Mouse (Mus musculus) forelimb bud, embryonic 11.5 days (tissue): ENCODE measurements around the gene Sgms1.

ENCODE experiments used
- DNase-seq: peaks from one replicate; pipeline ENCODE4 v3.0.0-alpha.2; 2012; ENCODE audit warnings: low read depth, low spot score

The Sgms1 gene

DNA sequence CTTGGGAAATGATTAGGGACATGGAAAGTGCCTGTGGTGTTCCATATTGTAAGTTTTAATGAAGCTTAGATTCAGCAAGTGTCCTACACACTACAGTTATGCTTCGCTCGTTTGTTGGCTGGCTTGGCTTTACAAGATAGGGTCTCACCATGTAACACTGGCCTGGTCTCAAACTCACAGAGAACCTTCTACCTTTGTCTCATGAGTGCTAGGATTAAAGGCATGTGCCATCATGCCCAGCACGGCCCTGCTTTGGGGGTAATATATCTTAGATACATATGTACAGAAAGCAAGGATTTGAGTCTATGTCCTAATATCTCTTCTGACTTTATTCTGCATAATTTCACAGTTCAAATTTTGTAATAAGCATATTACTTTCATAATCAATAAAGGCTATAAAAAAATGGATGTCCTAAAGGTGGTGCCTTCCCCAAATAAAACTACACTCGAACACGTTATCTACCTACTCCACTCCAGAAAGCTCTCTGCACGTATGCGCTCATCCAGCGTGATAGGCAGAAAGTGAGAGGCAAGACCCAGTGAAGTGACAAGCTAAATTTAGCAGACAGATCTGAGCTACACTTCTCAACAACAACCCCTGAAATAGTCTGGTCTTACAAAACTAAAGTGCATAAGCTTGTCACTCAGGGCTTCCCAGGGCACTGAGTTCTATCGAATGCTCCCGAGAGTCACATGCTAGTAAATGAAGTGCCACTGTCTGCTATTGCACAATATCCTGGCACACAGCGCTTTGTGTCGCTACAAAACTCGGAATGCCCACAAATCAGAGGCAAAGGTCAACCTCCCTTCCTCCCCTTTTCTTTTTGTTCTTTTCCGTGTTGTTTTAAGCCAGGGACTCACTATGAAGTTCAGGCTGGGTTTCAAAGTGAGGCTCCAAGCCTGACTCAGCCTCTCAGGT is 208.5 kb downstream of the Sgms1 start:
- DNase-seq, result no peak

DNA sequence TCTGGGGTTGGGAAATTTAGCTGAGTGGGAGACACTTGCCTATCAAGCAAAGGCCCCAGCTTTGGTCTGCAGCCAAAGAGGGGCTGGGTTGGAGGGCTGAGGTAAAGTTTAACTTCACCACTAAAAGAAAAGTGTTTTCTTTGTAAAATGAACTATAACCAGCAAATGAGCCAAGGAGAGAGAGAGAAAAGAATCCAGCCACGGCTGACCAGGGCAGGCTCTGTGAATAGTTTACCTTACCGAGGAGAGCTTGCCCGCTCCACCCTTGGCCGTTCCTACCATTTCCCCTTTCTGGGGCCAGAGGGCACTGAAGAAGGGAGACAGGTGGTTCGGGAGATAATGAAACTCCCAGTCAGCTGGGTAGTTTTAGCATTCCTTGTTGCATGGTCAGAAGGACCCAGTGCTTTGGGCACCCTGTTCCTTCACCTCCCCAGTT is 209.5 kb downstream of the Sgms1 start:
- DNase-seq, result no peak

DNA sequence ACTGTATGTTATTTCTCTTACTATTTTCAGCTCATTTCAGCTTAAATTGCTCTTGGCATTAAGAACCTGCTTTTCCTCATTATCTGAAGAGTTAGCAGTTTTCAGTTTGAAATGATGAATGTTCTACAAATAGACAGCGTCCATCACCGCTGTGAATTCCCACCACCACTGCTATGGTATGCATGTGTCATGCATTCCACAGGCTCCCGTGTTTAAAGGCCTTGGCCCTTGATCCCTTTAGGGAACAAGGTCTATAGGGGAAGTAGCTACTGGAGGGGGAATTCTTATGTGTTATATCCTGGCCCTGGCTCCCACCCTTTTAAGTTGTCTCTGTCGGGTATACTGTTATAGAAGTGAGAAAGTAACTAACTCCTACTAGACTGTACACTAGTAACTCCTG is 210.0 kb downstream of the Sgms1 start:
- no peak for DNase-seq

DNA sequence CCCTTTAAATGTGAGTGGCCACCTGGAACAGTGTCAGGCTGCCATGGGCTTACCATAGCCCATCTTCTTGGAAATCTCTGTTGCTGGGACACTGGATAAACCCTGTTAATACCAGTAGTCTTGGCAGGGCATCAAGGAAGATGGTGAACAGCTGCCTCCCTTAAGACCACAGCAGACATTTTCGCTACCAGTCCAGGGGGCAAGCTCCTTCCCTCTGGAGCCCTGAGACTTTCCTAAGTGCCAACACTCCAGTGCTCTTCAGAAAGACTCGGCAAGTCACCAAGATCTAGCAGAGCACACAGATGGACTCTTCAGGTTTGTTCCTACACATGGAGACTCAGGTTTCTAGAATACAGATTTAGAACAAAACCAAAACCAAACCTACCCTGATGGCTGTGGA is 211.4 kb downstream of the Sgms1 start:
- DNase-seq, result no peak

DNA sequence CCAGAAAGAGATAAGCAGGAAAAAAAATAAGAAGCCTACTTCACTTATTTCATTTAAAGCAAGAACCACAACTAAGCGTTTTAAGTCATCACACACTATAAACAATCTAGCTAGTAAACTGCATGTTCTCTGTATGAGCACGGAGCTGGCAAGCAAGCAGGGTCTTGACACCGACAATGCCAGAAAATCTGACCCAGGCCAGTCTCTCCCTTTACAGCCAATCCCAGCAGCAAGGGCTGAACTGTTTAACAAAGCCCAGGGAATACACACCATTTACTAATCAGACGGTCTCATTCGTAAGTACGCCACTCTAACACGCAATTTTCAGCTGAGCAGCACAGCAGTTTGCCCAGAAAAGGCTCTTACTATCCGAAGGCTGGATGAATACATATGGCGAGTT is 213.1 kb downstream of the Sgms1 start:
- no peak for DNase-seq

DNA sequence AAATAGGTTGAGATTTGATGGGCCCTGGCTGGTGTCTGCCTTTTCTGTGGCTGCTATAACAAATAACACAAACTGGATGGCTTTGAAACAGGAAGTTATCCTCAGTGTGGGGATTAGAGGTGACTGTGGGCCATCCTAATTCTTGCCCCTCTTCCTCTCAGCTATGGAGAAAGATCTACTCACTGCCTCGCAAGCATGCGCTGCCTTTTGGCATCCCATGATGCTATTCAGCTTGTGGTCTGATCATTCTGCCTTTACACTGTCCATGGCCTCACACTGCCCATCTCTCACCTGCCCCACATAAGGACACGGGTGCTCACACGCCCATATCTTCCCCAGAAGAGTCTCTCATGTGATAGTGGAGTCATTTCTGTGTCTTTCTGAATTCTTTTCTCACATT is 213.5 kb downstream of the Sgms1 start:
- DNase-seq, result no peak

DNA sequence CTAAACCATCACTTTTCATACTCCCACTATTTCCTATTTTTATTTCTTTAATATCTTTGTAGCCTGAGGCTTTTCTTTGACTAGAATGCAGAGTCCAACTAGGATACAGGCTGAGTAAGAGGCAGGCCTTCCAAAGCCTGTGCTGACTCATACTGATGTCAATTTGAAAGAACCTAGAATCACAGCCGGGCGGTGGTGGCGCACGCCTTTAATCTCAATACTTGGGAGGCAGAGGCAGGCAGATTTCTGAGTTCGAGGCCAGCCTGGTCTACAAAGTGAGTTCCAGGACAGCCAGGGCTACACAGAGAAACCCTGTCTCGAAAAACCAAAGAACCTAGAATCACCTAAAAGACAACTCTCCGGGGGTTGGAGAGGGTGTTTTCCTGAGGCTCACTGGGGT is 214.5 kb downstream of the Sgms1 start:
- no peak for DNase-seq

DNA sequence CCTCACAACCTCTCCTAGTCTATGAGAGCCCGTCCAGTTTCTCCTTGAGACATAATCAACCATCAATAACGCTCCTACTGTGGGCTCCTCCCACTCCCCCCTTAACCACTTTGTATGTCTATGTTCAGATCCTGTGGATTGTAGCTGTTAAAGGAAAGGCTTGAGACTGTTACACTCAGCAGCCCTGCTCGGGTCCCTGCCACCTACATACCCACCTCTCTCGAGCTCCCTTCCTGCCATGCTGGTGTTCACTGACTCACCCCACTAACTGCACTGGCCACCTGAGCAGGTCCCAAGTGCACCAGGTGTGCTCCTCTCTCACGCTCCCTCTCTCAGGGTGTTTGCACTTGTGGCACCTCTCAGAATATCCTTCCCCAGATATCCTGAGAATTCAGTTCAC is 215.0 kb downstream of the Sgms1 start:
- no peak for DNase-seq

DNA sequence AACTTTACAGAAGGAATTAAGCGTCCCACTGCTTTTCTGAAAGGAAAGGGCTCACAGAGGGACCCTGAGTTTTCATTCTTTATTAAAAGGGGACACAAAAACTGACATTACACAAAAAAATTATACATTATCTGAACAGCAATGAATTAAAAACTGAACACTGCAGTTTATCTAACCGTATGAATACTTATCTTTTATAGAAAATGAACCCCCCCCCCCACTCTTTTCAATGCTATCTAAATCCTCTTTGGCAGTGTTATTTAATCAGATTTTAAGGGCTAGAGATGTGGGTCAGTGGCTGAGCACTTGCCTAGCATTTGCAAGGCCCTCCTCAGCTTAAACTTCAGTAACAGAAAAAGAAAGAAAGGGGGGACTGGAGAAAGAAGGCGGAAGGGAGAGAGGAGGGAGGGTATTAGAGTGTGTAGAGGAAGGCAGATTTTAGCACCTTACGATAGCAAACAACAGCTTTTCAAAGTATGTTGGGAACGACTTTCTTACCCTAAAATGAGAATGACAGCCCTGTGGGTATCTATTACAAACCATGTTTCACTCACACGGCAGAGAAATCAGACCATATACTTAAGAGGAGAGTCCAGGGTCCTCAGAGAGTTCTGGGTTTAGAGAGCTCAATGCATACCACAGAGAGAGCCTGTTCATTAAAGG is 215.9 kb downstream of the Sgms1 start:
- no peak for DNase-seq

DNA sequence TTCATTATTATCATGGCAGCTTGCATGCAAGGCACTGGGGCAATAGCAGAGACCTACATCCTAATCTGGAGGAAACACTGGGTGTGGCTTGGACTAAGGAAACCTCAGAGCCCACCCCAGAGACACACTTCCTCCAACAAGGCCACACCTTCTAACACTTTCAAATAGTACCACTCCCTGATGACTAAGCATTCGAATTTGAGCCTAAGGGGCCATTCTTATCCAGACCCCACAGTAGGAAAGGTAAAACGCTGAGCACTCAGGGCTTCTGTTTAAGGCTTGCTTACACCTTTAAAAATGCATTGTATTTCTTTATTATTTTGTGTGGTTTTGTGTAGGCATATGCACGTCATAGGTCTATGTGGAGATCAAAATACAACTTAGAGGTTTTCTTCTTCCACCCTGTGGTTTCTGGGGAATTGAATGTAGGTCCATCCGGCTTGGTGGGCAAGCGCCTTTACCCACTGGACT is 217.0 kb downstream of the Sgms1 start:
- DNase-seq, result no peak

DNA sequence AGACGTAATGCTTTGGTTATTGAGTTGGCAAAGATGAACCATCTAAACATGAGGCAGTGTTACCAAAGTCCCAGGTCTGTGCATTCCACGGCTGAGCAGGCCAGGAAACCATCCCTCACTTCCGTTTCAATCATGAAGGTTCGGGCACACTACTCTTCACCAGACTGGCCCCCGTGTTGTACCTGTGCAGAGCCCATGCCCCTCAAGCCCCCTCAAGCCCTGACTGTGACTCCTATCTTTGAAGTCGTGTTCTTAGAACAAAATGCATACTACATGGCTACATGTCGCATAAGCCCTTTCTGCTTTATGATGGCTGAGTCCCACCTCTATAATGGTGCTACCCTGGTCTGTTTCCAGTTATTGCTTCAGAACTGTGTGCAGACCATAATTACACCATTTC is 217.5 kb downstream of the Sgms1 start:
- DNase-seq, result no peak

DNA sequence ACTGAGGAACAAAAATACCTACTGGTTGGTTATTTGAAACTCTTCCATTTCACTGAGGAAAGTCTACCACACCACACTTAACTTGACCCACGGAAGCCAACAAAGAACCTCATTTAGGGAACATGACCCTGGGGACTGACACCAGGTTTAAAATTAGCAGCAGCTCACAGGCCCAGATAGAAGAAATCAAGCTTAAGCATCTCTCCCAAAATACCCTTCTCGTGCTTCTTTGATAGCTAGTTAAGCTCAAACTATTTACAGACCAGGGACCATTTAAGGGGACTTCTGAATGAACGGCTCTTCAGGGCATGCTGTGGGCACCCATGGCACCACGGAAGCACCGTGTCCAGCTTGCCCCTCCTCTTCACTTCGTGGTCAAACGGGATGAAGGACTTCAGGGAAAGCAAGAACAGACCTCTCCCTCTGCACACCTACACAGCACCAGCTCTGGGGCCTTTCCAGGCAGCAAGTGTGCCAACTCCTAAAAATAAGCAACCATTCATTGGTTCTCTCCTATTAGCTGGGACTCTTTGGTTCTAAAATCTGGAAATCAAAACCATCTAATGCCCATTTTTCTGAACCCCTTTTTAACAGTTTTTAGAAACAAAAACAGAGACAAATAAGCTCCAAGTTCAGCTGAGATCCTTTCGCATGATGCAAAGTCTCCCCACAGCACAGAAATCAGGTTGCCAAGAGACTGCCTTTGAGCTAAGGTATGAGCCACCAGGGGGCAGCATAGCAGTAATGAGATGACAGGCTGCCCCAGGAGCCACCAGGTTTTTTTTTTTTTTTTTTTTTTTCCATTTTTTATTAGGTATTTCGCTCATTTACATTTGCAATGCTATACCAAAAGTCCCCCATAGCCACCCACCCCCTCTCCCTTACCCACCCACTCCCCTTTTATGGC is 219.6 kb downstream of the Sgms1 start:
- peak; percentile 77 for DNase-seq

DNA sequence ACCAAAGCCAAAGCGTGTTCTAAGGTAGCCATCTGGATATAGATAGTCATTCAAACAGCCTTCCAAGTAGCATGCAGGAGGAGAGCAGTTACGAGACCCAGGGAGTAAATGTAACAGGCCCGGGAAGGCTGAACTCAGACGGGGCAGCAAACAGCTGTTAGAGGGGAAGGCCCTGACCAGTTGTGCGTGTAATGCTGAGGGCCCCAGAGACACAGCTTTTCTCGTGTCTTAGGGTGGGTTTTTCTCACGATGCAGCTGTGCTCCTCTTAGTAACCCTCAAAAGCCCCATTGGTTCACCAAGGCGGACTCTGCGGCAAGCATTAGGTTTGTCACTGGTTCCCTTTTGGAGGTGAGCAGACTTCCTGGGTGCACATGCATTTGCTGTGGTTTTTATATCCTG is 221.5 kb downstream of the Sgms1 start:
- DNase-seq, result no peak

DNA sequence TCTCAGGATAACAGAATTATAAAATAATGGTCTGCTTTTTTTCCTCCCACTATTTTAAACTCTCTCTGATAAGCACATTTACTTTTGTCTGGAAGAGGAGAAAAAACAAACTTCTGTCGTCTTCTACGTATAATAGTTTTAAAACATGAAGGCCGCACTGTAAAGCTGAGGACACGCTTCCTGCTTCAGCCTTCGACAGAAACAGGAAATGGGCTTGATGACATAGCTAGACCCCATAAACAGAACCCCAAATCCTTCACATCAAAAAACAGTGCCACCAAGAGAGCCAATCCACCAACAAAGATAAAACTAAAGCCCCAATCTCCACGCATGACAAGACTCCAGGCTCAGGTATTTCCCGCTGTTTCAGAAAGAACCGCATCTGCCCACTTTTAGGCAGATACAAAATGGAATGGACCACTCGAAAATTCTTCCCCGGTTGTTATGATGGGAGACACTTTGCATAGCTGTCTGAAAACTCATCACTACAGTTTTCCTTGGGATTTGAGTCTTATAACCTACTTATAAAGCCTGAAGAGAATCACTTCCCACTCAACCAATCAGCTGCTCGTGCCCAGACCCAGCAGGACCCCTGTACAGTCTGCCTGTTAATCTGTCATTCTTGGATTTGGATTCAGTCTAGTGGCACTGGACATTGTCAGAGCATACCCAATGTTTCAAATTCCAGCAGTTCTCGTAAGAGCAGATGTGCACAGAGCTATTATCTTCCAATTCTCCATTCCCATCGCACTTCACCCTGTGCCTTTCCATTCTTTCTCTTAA is 222.5 kb downstream of the Sgms1 start:
- no peak for DNase-seq

DNA sequence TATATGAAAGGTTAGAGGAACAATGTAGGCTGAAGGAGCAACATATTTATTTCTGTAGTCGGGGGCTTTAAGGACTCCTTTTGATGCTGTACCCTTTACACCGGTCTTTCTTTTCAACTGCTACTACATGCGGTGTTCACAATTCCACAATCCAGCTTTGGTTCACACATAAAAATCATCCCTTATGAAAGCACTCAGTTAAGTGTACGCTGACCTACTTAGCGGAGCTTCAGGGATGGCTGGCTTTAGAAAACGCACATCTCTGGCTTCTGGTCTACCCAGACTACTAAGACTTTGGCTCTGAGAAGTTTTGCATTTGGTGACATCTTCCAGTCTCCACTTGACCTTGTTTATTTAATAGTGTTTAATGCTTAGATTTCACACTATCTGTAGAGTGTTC is 223.8 kb downstream of the Sgms1 start:
- no peak for DNase-seq

DNA sequence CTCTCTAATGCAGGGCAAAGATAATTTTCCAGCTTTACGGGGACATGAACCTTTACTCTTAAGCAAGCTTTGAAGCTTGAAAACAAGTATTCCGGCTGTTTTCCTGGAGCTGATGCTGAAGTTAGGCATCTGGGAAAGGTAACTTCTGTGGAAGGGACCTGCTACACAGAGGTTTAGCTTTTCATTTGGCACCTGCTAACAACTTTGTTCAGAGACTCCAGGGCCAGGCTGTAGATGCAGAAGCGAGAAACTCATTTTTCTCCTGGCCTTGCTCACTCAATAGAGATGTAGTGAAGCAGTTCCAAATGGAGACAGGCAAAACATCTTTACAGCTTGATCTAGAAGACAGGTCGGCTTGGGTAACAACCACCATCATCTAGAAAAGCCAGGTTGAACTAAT is 225.4 kb downstream of the Sgms1 start:
- DNase-seq, result no peak

DNA sequence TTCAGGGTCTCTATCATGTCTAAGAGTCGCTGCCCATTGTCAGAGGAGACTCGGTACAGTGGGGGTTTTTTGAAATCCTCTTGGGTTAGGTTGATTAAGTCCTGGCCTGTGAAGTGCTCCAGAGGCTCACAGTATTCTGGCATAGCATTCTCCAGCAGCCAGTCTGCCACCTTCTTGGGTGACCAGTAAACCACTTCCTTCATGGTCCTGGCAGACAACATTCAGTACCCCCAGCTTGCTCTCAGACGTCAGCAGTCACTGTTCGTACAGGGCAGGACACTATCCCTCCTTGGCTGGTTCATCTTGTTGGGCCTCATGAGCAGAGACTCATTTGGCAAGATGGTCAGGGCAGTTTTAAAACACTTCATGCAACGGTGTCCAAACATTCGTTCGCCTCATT is 229.6 kb downstream of the Sgms1 start:
- DNase-seq, result no peak

DNA sequence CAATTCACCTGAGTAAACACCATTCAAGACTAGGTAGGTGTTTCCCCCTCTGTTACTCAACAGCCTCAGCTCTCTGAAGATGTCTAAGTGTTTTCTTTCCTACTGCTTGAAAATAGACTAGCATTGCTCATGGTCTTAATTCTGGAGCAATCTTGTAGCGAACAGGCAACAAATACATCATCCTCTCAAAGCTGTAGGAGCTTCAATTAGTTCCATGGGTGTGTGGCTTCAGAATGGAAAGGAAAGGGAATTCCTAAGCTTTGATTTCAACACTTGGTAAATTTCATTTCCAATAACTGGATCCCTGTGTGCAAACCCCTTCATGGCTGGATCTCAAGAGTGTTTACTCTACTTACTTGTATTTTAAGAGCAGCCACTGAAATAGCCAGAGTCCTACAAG is 230.3 kb downstream of the Sgms1 start:
- DNase-seq, result no peak

DNA sequence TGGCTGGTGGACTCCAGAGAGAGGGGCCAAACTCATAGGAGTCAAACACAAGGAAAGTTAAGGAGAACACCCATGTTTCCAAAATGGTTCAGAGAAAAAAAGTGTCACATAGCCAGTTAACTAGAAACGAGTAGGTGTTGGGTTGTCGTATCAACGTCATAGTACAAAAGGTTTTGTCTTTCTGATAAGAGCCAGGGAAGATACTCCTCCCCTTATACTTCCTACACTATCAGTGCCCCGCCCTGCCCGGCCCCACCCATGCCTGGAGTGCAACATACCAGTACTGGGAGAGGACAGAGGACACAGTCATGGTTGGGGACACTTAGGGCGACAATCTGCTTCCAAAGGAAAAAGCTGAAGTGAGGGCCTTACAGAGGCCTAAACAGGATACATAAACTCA is 232.5 kb downstream of the Sgms1 start:
- DNase-seq, result no peak

DNA sequence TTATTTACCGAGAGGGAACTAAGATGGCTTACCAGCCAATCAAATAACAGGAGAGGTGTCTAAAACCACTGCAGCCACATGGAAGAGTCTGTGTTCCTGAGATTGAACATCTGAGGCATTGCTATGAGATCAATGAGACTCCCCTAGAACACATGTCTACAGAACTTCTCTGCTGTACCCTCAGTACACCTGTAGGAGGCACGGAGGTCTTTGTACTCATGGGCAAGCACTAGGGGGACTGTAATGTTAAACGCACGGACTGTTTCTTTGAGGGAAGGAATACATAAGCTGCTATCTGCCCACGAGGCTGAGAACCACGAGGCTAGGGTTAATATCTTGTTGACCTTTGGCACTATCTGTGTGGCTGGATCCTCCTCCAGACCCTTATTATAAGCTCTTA is 237.0 kb downstream of the Sgms1 start:
- no peak for DNase-seq

DNA sequence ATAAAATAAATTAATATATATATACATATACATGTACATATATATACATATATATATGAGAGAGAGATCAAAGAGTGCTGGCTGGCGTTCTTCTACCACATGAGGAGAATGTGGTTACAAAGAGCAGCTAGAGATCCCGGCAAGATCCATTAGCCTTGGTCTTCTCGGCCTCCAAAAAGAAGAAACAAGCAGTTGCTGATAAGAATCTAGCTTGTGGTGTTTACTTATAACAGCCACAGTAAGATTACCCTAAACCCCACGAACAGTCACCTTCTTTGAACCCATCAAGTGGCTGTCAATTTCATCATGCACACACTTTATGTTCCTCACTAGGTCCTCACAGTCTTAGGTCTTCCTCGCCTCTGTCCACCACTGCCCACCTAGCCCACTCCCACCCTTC is 240.8 kb downstream of the Sgms1 start:
- no peak for DNase-seq
